Mouse (Mus musculus) monocyte, adult 5-6 weeks (primary cell): ENCODE measurements around the gene Slc17a7. TPM values are rescaled to one million over a fixed set of nuclear protein-coding genes. Genes with fewer than 3 reads are reported as not detected.
A peak's percentile ranks its signal among the peaks of the same experiment; 100 is the strongest.

Experiments
- ATAC-seq: fragments of 153-309, 156-312 bp; replicated peaks from 2 replicates; pipeline ENCODE4 v1.8.0; 2017; ENCODE audit warnings: mild to moderate bottlenecking; ENCODE audit not compliant: low TSS enrichment, insufficient number of reproducible peaks, severe bottlenecking, poor library complexity, low FRiP score
- total RNA-seq: library from RNA; stranded (forward); fragments of 200-1000, 200-491, 200-594 nt; gene quantifications from 3 replicates; pipeline ENCODE4 v1.2.3, GENCODE M21; 2017

Slc17a7 gene
- total RNA-seq, 1 experiment from 2014 or later = not detected

GRCm38 (mm10) chr7:45129776-45130512 is 33.8 kb upstream of the Slc17a7 start:
- no peak for ATAC-seq

GRCm38 (mm10) chr7:45131850-45132249 is 31.9 kb upstream of the Slc17a7 start:
- no peak for ATAC-seq

DNA sequence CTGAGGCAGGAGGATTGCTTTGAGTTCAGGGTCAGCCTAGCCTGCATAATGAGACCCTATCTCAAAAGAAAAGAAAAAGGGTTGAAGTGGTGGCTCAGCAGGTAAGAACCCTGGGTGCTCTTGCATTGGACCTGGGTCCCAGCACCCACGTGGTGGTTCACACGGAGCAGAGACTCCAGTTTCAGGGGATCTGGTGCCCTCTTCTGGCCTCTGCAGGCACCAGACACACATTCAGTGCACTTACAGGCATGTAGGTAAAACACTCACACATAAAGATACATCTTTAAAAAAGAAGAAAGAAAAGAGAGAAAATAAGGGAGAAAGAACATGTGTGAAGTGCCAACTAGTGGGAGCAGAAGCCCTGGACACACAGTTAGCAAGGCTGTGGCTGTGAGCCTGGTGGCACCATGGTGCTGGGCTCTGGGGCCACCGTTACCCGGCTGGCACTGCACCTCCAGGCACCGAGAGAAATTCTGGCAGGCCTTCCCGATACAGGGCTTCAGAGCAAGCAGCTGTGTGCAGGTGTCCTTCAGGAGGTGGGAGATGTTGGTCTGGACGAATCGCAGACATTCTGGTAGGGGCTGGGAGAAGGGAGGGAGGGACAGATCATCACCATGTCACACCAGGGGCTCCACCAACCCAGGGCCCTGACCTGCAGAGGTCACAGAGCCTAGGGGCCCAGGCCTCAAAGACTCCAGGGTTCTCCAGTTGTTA is 30.1 kb upstream of the Slc17a7 start:
- ATAC-seq = no peak

DNA sequence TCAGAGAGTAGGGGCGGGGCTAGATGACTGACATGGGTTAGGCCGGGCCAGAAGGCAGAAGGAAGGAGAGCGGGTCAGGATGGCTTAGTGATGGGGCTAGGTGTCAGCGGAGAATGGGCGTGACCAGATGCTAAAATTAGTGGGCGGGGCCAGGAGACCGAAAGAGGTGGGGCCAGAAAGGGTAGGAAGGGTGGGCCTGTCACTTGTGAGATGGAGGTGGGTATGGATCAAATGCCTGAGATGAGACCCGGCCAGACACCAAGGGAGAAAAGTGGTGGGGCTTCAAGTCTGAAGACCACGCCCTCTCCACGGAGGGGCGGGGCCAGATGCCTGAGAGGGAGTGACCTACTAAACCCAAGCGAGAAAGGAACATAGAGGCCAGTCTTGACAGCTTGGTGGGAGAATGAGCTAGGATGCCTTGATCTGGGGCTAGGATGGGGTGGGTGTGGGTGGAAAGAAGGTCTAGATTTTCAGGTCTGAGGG is 29.2 kb upstream of the Slc17a7 start:
- no peak; the same call in 1 of the 2 replicates for ATAC-seq

DNA sequence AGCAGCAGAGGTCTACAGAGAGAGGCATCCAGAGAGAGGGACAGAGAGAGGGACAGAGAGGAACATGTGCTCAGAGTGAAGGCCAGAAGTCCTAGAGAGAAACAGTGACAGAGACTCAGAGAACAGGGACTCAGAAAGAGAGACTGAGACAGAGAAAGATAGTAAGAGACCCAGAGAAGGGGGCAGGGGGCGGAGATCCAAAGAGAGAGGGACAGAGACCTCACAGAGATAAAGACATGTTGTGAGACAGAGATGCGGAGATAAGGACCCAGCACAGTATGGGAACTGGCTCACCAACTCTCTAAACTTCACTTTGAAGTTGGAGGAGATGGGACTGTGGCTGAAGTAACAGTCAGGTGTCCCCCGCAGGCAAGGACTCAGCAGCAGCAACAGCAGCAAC is 28.4 kb upstream of the Slc17a7 start:
- no peak for ATAC-seq

DNA sequence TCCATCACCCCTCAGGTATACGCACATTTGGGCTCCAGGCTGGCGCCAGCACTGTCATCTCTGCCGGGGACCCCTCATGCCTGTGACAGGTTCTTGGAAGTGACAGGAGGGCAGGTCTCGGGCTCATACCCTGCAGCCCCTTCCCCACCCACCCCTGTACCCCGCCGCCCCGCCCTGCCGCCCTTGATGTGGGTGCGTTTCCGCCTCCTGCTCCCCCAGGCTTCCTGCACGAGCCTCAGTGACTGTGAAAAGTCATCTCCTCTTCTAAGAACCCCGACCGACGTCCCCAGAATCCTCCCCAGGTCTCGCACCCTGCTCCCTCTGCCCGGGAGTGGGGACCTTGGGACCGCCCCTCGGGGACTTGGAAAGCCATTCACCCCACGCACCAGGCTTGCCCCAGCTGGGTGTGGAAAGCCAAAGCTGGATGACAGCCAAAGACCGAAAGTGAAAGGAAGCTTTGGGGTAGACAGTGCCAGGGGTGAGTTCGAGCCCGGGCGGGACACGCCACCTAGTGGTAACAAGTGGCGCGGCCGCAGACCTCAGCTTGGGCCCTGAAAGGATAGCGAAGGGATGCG is 27.7 kb upstream of the Slc17a7 start, which contains the start of the genes Gm45713 and Flt3l:
Gm45713 (minus strand) TSS at position 239 of the 575 bp plus-strand sequence.
Flt3l (minus strand) TSS at position 440 of the 575 bp plus-strand sequence.
- ATAC-seq = peak; percentile 92

GRCm38 (mm10) chr7:45137171-45138006 is 26.4 kb upstream of the Slc17a7 start:
- ATAC-seq = no peak

GRCm38 (mm10) chr7:45138403-45138802 is 25.3 kb upstream of the Slc17a7 start:
- ATAC-seq = no peak

DNA sequence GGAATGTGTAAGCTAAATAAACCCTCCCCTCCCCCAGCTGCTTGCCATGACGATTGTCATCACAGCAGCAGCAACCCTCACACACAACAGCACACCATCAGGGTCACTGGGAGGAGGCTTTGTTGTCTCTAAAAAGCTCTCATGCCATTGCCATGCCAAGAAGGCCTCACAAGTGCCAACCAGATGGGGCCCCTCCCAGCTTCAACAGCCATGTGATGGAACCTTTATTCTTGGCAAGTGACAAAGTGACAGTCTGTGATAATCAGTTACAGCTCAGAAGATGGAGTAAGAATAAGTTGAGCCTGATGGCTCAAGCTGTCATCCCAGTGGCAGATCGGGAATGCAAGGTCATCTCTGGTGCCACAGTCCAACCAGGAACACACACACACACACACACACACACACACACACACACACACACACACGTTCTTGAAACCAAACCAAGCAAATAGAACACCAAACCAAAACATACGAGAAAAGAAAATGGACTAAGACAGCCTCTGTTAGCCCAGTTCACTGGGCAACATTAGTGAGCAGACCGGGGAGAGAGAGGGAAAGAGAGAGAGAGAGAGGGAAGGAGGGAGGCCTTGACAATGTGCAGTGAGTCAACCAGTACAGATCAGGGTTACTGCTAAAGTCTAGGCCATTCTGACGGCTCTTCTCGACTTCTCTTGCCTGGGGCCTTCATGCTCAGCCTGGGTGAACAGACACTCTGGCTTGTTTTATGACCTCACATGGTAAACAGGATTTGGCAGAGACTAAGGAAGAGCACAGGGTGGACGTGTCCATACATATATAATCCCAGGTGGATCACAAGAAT is 23.6 kb upstream of the Slc17a7 start:
- ATAC-seq = no peak

DNA sequence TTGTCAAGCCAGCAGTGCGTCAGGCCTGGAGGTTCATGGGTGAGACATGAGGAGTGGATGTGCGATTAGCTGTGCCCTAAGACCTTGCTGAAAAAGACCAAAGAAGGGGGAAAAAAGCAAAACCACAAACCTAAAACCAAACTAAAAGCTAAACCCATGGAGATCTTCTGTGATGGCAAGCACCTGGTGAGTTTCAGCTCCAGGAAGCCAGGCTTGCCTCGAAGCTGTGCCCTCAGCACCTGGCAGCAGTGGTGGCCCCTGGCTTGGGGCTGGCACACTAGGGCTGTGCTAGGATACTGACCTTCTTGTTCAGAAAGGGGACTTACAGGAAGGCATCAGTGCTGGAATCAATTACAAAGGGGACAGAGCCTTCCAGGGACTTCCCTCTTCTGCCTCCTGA is 22.4 kb upstream of the Slc17a7 start:
- no peak for ATAC-seq

DNA sequence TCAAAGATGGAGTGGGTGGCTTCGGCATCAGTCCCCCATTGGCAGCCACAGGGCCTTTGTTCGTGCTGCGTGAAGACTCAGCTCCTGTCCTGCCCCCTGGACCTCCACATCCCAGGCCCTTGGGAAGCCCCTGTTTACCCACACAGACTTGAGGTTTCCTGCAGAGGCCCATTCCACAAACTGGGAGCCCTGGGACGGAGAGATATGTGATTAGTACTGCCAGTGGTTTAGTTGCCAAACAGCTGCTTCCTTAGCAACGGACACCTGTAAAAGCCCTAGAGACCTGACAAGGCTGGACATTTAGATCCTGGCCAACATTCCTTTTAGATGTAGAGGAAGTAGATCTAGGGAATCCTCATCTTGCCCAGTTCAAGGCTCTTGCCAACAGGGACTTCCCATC is 21.8 kb upstream of the Slc17a7 start:
- no peak for ATAC-seq

DNA sequence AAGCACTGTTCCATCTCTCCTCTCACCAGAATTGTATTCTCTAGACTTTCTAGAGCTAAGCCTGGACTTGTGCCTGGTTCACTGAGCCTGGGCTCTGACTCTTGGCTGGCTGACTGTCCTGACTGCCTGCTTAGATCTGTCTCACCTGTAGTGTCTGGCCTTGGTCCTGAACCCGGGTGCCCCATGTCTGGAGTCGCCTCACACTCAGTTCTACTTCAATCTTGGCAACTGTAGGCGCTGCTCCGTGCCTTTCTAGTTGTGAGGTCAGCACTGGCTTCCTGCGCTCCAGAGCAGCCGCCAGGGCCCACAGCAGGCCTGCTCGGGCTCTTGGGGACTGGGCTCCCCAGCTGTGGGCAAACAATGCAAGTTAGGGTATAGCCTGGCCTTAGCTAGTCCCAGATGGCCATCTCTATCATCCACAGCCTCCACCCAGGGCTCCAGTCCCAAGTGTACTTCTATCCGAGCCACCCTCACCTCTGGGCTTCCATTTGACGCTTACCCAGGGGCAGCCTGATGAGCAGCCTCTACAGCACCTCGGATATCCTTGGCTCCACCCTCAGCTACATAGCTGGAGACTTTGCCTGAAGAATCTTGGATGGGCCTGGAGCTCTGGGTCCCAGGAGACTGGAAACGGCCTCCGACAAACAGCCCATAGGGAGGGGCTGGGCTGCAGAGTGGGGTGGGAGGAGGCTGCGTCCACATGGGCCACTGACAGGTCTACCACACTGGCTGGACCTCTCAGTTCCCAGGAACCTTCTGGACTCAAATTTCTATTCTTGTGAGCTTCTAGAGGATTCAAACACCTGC is 19.2 kb upstream of the Slc17a7 start:
- no peak for ATAC-seq

GRCm38 (mm10) chr7:45145460-45145859 is 18.3 kb upstream of the Slc17a7 start:
- ATAC-seq = no peak

DNA sequence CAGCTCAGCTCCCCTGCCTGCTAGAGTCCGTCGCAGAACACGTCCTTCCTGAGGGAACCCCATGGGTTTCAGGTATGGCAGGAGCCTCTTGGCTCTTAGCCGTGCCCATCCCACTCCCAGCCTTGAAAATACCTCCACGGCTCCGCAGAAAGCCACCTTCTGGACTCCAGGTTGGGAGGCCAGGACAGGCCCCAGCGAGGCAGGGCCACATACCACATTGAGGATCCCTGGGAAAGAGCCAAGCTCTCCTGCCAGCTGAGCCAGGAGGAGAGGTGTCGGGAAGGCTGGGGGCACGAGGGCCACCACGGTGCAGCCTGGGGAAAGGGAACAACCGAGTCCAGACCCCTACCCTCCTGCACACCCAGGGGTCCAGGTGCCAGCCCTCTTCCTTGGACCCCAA is 16.5 kb upstream of the Slc17a7 start:
- ATAC-seq = no peak

DNA sequence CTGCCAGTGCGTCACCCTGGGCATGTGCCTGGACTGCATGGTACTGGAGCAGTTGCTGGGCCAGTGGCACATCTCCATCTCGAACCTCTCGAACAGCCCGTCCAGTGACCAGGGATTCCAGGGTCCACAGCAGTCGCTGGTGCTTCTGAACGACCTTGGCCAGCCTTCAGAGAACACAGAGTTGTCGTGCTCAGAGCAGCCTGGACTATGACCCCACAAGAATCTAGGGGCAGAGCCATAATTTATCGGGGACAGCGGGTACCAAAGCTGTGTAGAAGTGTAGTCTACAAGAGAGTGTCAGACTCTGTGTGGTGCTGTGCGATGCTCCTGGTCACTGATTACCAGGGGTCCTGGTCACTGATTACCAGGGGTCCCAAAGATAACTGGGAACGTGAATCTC is 15.8 kb upstream of the Slc17a7 start:
- no peak for ATAC-seq

- ATAC-seq = no peak
These were observed 15.1 kb upstream of the Slc17a7 start for GRCm38 (mm10) chr7:45148534-45149098.

- no peak for ATAC-seq
These were observed 14.2 kb upstream of the Slc17a7 start for GRCm38 (mm10) chr7:45149545-45149944.
